Mouse (Mus musculus): ENCODE measurements around the gene Tmem238. TPM values are rescaled to one million over a fixed set of nuclear protein-coding genes. Genes with fewer than 3 reads are reported as not detected.
A peak's percentile ranks its signal among the peaks of the same experiment; 100 is the strongest.
"Not testable (repeated sequence)": the region's sequence is repeated elsewhere in the genome, so short reads cannot be mapped to it uniquely, and the experiment has no call there.

The Tmem238 gene
- total RNA-seq, 1 experiment: 13.0 TPM

- no peak overlapping the region for H3K27ac ChIP-seq (ENCODE audit: insufficient read depth, low read depth, low read length, poor library complexity, severe bottlenecking)
- no peak for DNase-seq (ENCODE audit: low read depth, low spot score)
- H3K4me1 ChIP-seq (ENCODE audit: control insufficient read depth in 2 of 2, insufficient read depth in 2 of 2, low read length in 2 of 2, poor library complexity in 1 of 2): peaks cover 3 to 8% of the 10 kb centered on the region in 2 experiments; a peak in 3 of 4 replicates
- H3K9ac ChIP-seq (ENCODE audit: insufficient read depth, low read depth, low read length, poor library complexity, severe bottlenecking): no peak overlapping the region
- peaks cover under 1% of the 10 kb centered on the region; the same call in 1 of the 2 replicates for H3K36me3 ChIP-seq (ENCODE audit: control insufficient read depth, insufficient read depth, low read length, poor library complexity, severe bottlenecking)
- H3K4me3 ChIP-seq (ENCODE audit: insufficient read depth in 1 of 2, low read depth in 1 of 2, low read length in 2 of 2, poor library complexity in 1 of 2, severe bottlenecking in 1 of 2): no peak overlapping the region
- no peaks in the 10 kb centered on the region for H3K9me3 ChIP-seq (ENCODE audit: control insufficient read depth, insufficient read depth, low read depth, low read length)
- in situ Hi-C loops (cut with MboI; ENCODE audit: low sequenced_read_pairs in 2 of 2, unreplicated experiment in 2 of 2): no loop called here
- TF ChIP-seq CHD2 (IDR thresholded peaks at IDR 0.05; ENCODE audit: low read depth, low read length): no peak
- no peak for TF ChIP-seq ZC3H11A (IDR thresholded peaks at IDR 0.05; ENCODE audit: borderline replicate concordance, low read depth, low read length)
- TF ChIP-seq ZNF384 (IDR thresholded peaks at IDR 0.05; ENCODE audit: low read depth, low read length): no peak
- no peak for TF ChIP-seq HCFC1 (IDR thresholded peaks at IDR 0.05; ENCODE audit: borderline replicate concordance, insufficient read depth, low read length)
- no peak for TF ChIP-seq MAFK (IDR thresholded peaks at IDR 0.05; ENCODE audit: insufficient read depth, low read depth, low read length)
Observed at GRCm38 (mm10) chr7:4816559-4816958, 27.1 kb upstream of the Tmem238 start.

GRCm38 (mm10) chr7:4813105-4813791 lies 23.8 kb upstream of the Tmem238 start:
- peak overlapping the region; percentile 87 for H3K9ac ChIP-seq (ENCODE audit: insufficient read depth, low read depth, low read length, poor library complexity, severe bottlenecking)
- H3K36me3 ChIP-seq (ENCODE audit: control insufficient read depth, insufficient read depth, low read length, poor library complexity, severe bottlenecking): peaks cover 27% of the 10 kb centered on the region
- in situ Hi-C loops (cut with MboI; ENCODE audit: low sequenced_read_pairs in 2 of 2, unreplicated experiment in 2 of 2): no loop called here
- peak overlapping the region; percentile 78 to 83 for H3K4me3 ChIP-seq (ENCODE audit: insufficient read depth in 1 of 2, low read depth in 1 of 2, low read length in 2 of 2, poor library complexity in 1 of 2, severe bottlenecking in 1 of 2)
- TF ChIP-seq CHD2 (IDR thresholded peaks at IDR 0.05; ENCODE audit: low read depth, low read length) (no peak), MAFK (IDR thresholded peaks at IDR 0.05; ENCODE audit: insufficient read depth, low read depth, low read length) (no peak), HCFC1 (IDR thresholded peaks at IDR 0.05; ENCODE audit: borderline replicate concordance, insufficient read depth, low read length) (no peak), ZNF384 (IDR thresholded peaks at IDR 0.05; ENCODE audit: low read depth, low read length) (no peak), ZC3H11A (IDR thresholded peaks at IDR 0.05; ENCODE audit: borderline replicate concordance, low read depth, low read length) (no peak)
- no peaks in the 10 kb centered on the region for H3K9me3 ChIP-seq (ENCODE audit: control insufficient read depth, insufficient read depth, low read depth, low read length)
- peaks cover 2 to 7% of the 10 kb centered on the region in 2 experiments; a peak in 2 of 4 replicates for H3K4me1 ChIP-seq (ENCODE audit: control insufficient read depth in 2 of 2, insufficient read depth in 2 of 2, low read length in 2 of 2, poor library complexity in 1 of 2)
- no peak for DNase-seq (ENCODE audit: low read depth, low spot score)
- peak overlapping the region; percentile 69; the same call in 1 of the 2 replicates for H3K27ac ChIP-seq (ENCODE audit: insufficient read depth, low read depth, low read length, poor library complexity, severe bottlenecking)

- in situ Hi-C loops (cut with MboI; ENCODE audit: low sequenced_read_pairs in 2 of 2, unreplicated experiment in 2 of 2): no loop called here
- H3K9ac ChIP-seq (ENCODE audit: insufficient read depth, low read depth, low read length, poor library complexity, severe bottlenecking): peak within 1 kb of the TSS; percentile 94
- H3K36me3 ChIP-seq (ENCODE audit: control insufficient read depth, insufficient read depth, low read length, poor library complexity, severe bottlenecking): peaks cover 30% of the 10 kb centered on the region
- H3K27ac ChIP-seq (ENCODE audit: insufficient read depth, low read depth, low read length, poor library complexity, severe bottlenecking): peak within 1 kb of the TSS; percentile 89
- H3K4me3 ChIP-seq (ENCODE audit: insufficient read depth in 1 of 2, low read depth in 1 of 2, low read length in 2 of 2, poor library complexity in 1 of 2, severe bottlenecking in 1 of 2): peak within 1 kb of the TSS; percentile 97 to 98
- peaks cover 2 to 5% of the 10 kb centered on the region in 2 experiments; a peak in 2 of 4 replicates for H3K4me1 ChIP-seq (ENCODE audit: control insufficient read depth in 2 of 2, insufficient read depth in 2 of 2, low read length in 2 of 2, poor library complexity in 1 of 2)
- H3K9me3 ChIP-seq (ENCODE audit: control insufficient read depth, insufficient read depth, low read depth, low read length): no peaks in the 10 kb centered on the region
- peak; percentile 100 for DNase-seq (ENCODE audit: low read depth, low spot score)
- TF ChIP-seq HCFC1 (IDR thresholded peaks at IDR 0.05; ENCODE audit: borderline replicate concordance, insufficient read depth, low read length): peak; percentile 60; the same call in 1 of the 2 replicates
- no peak for TF ChIP-seq ZC3H11A (IDR thresholded peaks at IDR 0.05; ENCODE audit: borderline replicate concordance, low read depth, low read length)
- peak; percentile 94 for TF ChIP-seq CHD2 (IDR thresholded peaks at IDR 0.05; ENCODE audit: low read depth, low read length)
- TF ChIP-seq MAFK (IDR thresholded peaks at IDR 0.05; ENCODE audit: insufficient read depth, low read depth, low read length): no peak
Observed at GRCm38 (mm10) chr7:4812303-4813104, 23.0 kb upstream of the Tmem238 start, which contains the start of gene Ube2s. Gene Ube2s (minus strand): TSS chr7:4812590.

- in situ Hi-C loops (cut with MboI; ENCODE audit: low sequenced_read_pairs in 2 of 2, unreplicated experiment in 2 of 2): no loop called here
- peaks cover 36% of the 10 kb centered on the region for H3K36me3 ChIP-seq (ENCODE audit: control insufficient read depth, insufficient read depth, low read length, poor library complexity, severe bottlenecking)
- TF ChIP-seq MAFK (IDR thresholded peaks at IDR 0.05; ENCODE audit: insufficient read depth, low read depth, low read length) (no peak), ZNF384 (IDR thresholded peaks at IDR 0.05; ENCODE audit: low read depth, low read length) (no peak), HCFC1 (IDR thresholded peaks at IDR 0.05; ENCODE audit: borderline replicate concordance, insufficient read depth, low read length) (no peak), CHD2 (IDR thresholded peaks at IDR 0.05; ENCODE audit: low read depth, low read length) (no peak), ZC3H11A (IDR thresholded peaks at IDR 0.05; ENCODE audit: borderline replicate concordance, low read depth, low read length) (no peak)
- no peaks in the 10 kb centered on the region for H3K9me3 ChIP-seq (ENCODE audit: control insufficient read depth, insufficient read depth, low read depth, low read length)
- H3K4me1 ChIP-seq (ENCODE audit: control insufficient read depth in 2 of 2, insufficient read depth in 2 of 2, low read length in 2 of 2, poor library complexity in 1 of 2): peaks cover 2 to 5% of the 10 kb centered on the region in 2 experiments; a peak in 2 of 4 replicates
- no peak for DNase-seq (ENCODE audit: low read depth, low spot score)
- peak overlapping the region; percentile 89 for H3K27ac ChIP-seq (ENCODE audit: insufficient read depth, low read depth, low read length, poor library complexity, severe bottlenecking)
- H3K4me3 ChIP-seq (ENCODE audit: insufficient read depth in 1 of 2, low read depth in 1 of 2, low read length in 2 of 2, poor library complexity in 1 of 2, severe bottlenecking in 1 of 2): peak overlapping the region; percentile 97 to 98
- peak overlapping the region; percentile 94 for H3K9ac ChIP-seq (ENCODE audit: insufficient read depth, low read depth, low read length, poor library complexity, severe bottlenecking)
Observed at GRCm38 (mm10) chr7:4811842-4812302, 22.4 kb upstream of the Tmem238 start.

- H3K4me1 ChIP-seq (ENCODE audit: control insufficient read depth in 2 of 2, insufficient read depth in 2 of 2, low read length in 2 of 2, poor library complexity in 1 of 2); H3K9me3 ChIP-seq (ENCODE audit: control insufficient read depth, insufficient read depth, low read depth, low read length); in situ Hi-C loops (cut with MboI; ENCODE audit: low sequenced_read_pairs in 2 of 2, unreplicated experiment in 2 of 2); DNase-seq (ENCODE audit: low read depth, low spot score): not testable (repeated sequence)
- Histone ChIP-seq H3K9ac (ENCODE audit: insufficient read depth, low read depth, low read length, poor library complexity, severe bottlenecking) (peak overlapping the region; percentile 94), H3K4me3 (ENCODE audit: insufficient read depth in 1 of 2, low read depth in 1 of 2, low read length in 2 of 2, poor library complexity in 1 of 2, severe bottlenecking in 1 of 2) (peak overlapping the region; percentile 97 to 98), H3K36me3 (ENCODE audit: control insufficient read depth, insufficient read depth, low read length, poor library complexity, severe bottlenecking) (peaks cover 37% of the 10 kb centered on the region), H3K27ac (ENCODE audit: insufficient read depth, low read depth, low read length, poor library complexity, severe bottlenecking) (0 out of 2 replicates have a peak overlapping the region, but pooled peaks have one; percentile 89)
Observed at GRCm38 (mm10) chr7:4811131-4811530, 21.7 kb upstream of the Tmem238 start.
